Mouse (Mus musculus): Measurements from ENCODE around the gene Igsf8.

Igsf8 gene

GRCm38 (mm10) chr1:172273386-172273785 lies 11.9 kb downstream of the Igsf8 start:
- DNase-seq (ENCODE audit: low read depth) = no peak

- no peak for DNase-seq (ENCODE audit: low read depth)
Observed at GRCm38 (mm10) chr1:172274116-172274515, 12.7 kb downstream of the Igsf8 start.

- no peak for DNase-seq (ENCODE audit: low read depth)
Observed at GRCm38 (mm10) chr1:172274547-172274946, 13.1 kb downstream of the Igsf8 start.

- peak; percentile 68 for DNase-seq (ENCODE audit: low read depth)
Observed at GRCm38 (mm10) chr1:172277172-172277571, 15.7 kb downstream of the Igsf8 start.

GRCm38 (mm10) chr1:172278328-172278727 lies 16.9 kb downstream of the Igsf8 start:
- no peak for DNase-seq (ENCODE audit: low read depth)

GRCm38 (mm10) chr1:172279768-172280509 lies 18.5 kb downstream of the Igsf8 start:
- no peak for DNase-seq (ENCODE audit: low read depth)

GRCm38 (mm10) chr1:172281522-172282254 lies 20.2 kb downstream of the Igsf8 start:
- no peak for DNase-seq (ENCODE audit: low read depth)

- no peak for DNase-seq (ENCODE audit: low read depth)
Observed at GRCm38 (mm10) chr1:172283073-172283472, 21.6 kb downstream of the Igsf8 start.

- no peak for DNase-seq (ENCODE audit: low read depth)
Observed at GRCm38 (mm10) chr1:172284221-172284620, 22.8 kb downstream of the Igsf8 start.

- DNase-seq (ENCODE audit: low read depth) = no peak
Observed at GRCm38 (mm10) chr1:172286740-172287139, 25.3 kb downstream of the Igsf8 start.

GRCm38 (mm10) chr1:172288900-172289616 lies 27.6 kb downstream of the Igsf8 start:
- peak; percentile 31 for DNase-seq (ENCODE audit: low read depth)

- DNase-seq (ENCODE audit: low read depth) = no peak
Observed at GRCm38 (mm10) chr1:172289617-172289946, 28.1 kb downstream of the Igsf8 start.

- no peak for DNase-seq (ENCODE audit: low read depth)
Observed at GRCm38 (mm10) chr1:172292880-172293279, 31.4 kb downstream of the Igsf8 start.

GRCm38 (mm10) chr1:172293449-172293848 lies 32.0 kb downstream of the Igsf8 start:
- DNase-seq (ENCODE audit: low read depth) = no peak

- no peak for DNase-seq (ENCODE audit: low read depth)
Observed at GRCm38 (mm10) chr1:172295751-172296197, 34.3 kb downstream of the Igsf8 start.

GRCm38 (mm10) chr1:172296816-172297510 lies 35.5 kb downstream of the Igsf8 start:
- DNase-seq (ENCODE audit: low read depth) = no peak

- DNase-seq (ENCODE audit: low read depth) = no peak
Observed at GRCm38 (mm10) chr1:172297611-172298537, 36.4 kb downstream of the Igsf8 start, which contains the start of gene Atp1a2. Gene Atp1a2 (minus strand): TSS chr1:172298064.

- no peak for DNase-seq (ENCODE audit: low read depth)
Observed at GRCm38 (mm10) chr1:172299528-172299927, 38.1 kb downstream of the Igsf8 start.

- no peak for DNase-seq (ENCODE audit: low read depth)
Observed at GRCm38 (mm10) chr1:172300247-172300646, 38.8 kb downstream of the Igsf8 start.

GRCm38 (mm10) chr1:172301180-172301579 lies 39.7 kb downstream of the Igsf8 start:
- DNase-seq (ENCODE audit: low read depth) = no peak

GRCm38 (mm10) chr1:172302311-172302710 lies 40.9 kb downstream of the Igsf8 start:
- DNase-seq (ENCODE audit: low read depth) = no peak

Data from induced T-regulatory cell, adult 2 months (primary cell).